ENCODE assay signal across 8 mouse cellular contexts in genomic region chr14:20696986-20697385, GRCm38 (mm10). TPM values are rescaled to one million over a fixed set of nuclear protein-coding genes. Genes with fewer than 3 reads are reported as not detected.
DNase-seq lines count a peak whose midpoint lies in the region; ATAC-seq and TF ChIP-seq lines count a peak whose summit lies in the region.

No protein-coding gene starts in this region.

- no peaks in the 10 kb centered on the region for H3K9me3 ChIP-seq in MEL (replicated peaks; ENCODE audit: insufficient read depth, low read length)
- H3K9me3 ChIP-seq in heart, embryonic 13.5 days = no peaks in the 10 kb centered on the region
- no peaks in the 10 kb centered on the region for H3K9me3 ChIP-seq in liver, embryonic 16.5 days (replicated peaks; ENCODE audit: control insufficient read depth, low read length)
- no peaks in the 10 kb centered on the region for H3K9me3 ChIP-seq in neural tube, embryonic 14.5 days (ENCODE audit: control insufficient read depth, low read length)

- no peak for ATAC-seq in heart, embryonic 13.5 days (ENCODE audit: extremely low read depth, insufficient number of reproducible peaks, low FRiP score, low TSS enrichment)
- no peak for ATAC-seq in liver, embryonic 16.5 days (ENCODE audit: low read depth)
- ATAC-seq in neural tube, embryonic 14.5 days (ENCODE audit: low read depth) = no peak
- no peak for ATAC-seq in activated CD4-positive, CD25-positive, alpha-beta regulatory T cell, adult 4 months

- H3K4me2 ChIP-seq in heart, embryonic 13.5 days = peak overlapping the region; percentile 87
- H3K4me2 ChIP-seq in liver, embryonic 16.5 days (ENCODE audit: low read depth, low read length) = peak overlapping the region; percentile 87
- H3K4me2 ChIP-seq in neural tube, embryonic 14.5 days (ENCODE audit: low read depth, low read length) = peak overlapping the region; percentile 68

- peak; percentile 83 for DNase-seq in 416B (ENCODE audit: low read depth)
- no peak for DNase-seq in MEL (ENCODE audit: low read depth, low spot score)
- DNase-seq in embryo, embryonic 9.5 days (ENCODE audit: extremely low spot score) = peak; percentile 34
- DNase-seq in kidney, postnatal 14 days = peak; percentile 59

- TF ChIP-seq RAD21 in MEL (IDR thresholded peaks at IDR 0.05; ENCODE audit: low read depth, low read length) = peak; percentile 39

- WGBS in heart, embryonic 13.5 days = 9% methylated on average over 1 of the region's 1 CpGs
- WGBS in liver, embryonic 16.5 days (ENCODE audit: insufficient replicate concordance) = 45% methylated on average over 1 of the region's 1 CpGs
- WGBS in neural tube, embryonic 14.5 days = 4% methylated on average over 1 of the region's 1 CpGs

- no peak for TF ChIP-seq EP300 in MEL (IDR thresholded peaks at IDR 0.05; ENCODE audit: low read depth in 1 of 2, low read length in 2 of 2)

- H3K27me3 ChIP-seq in MEL (ENCODE audit: control insufficient read depth in 1 of 2, insufficient read depth in 2 of 2, low read length in 2 of 2) = no peaks in the 10 kb centered on the region
- no peaks in the 10 kb centered on the region for H3K27me3 ChIP-seq in heart, embryonic 13.5 days (replicated peaks)
- H3K27me3 ChIP-seq in liver, embryonic 16.5 days (ENCODE audit: control insufficient read depth, insufficient read depth, low read depth, low read length) = no peaks in the 10 kb centered on the region
- H3K27me3 ChIP-seq in neural tube, embryonic 14.5 days (ENCODE audit: control insufficient read depth, insufficient read depth, low read length) = no peaks in the 10 kb centered on the region

- peaks cover 18 to 47% of the 10 kb centered on the region in 2 experiments for H3K36me3 ChIP-seq in MEL (ENCODE audit: control insufficient read depth in 1 of 2, insufficient read depth in 2 of 2, low read length in 2 of 2)
- H3K36me3 ChIP-seq in heart, embryonic 13.5 days = peaks cover 47% of the 10 kb centered on the region
- H3K36me3 ChIP-seq in liver, embryonic 16.5 days (ENCODE audit: control insufficient read depth, insufficient read depth) = peaks cover 15% of the 10 kb centered on the region
- peaks cover 14% of the 10 kb centered on the region for H3K36me3 ChIP-seq in neural tube, embryonic 14.5 days (ENCODE audit: control insufficient read depth, insufficient read depth, low read length)

- peak in 2 of 3 experiments; percentile 29 to 45; a peak in 3 of 6 replicates for TF ChIP-seq CTCF in MEL (IDR thresholded peaks at IDR 0.05 in 2 of 3, conservative IDR thresholded peaks at IDR 0.05 in 1 of 3; ENCODE audit: control insufficient read depth in 1 of 3, insufficient read depth in 1 of 3, low read depth in 2 of 3, low read length in 3 of 3, poor library complexity in 1 of 3, severe bottlenecking in 1 of 3)

- TF ChIP-seq POLR2A in MEL (IDR thresholded peaks at IDR 0.05; ENCODE audit: control insufficient read depth in 1 of 2, insufficient read depth in 1 of 2, low read depth in 1 of 2, low read length in 2 of 2, poor library complexity in 1 of 2) = no peak

- no peak overlapping the region; the same call in 1 of the 2 replicates for H3K27ac ChIP-seq in MEL (ENCODE audit: control insufficient read depth, low read depth, low read length)
- peak overlapping the region; percentile 50; the same call in 1 of the 2 replicates for H3K27ac ChIP-seq in heart, embryonic 13.5 days (replicated peaks)
- H3K27ac ChIP-seq in liver, embryonic 16.5 days (ENCODE audit: low read length) = 0 out of 2 replicates have a peak overlapping the region, but pooled peaks have one; percentile 7
- no peak overlapping the region for H3K27ac ChIP-seq in neural tube, embryonic 14.5 days (ENCODE audit: low read depth, low read length)

- H3K4me3 ChIP-seq in MEL (ENCODE audit: control insufficient read depth in 1 of 2, insufficient read depth in 1 of 2, low read depth in 2 of 2, low read length in 2 of 2) = no peak overlapping the region
- peak overlapping the region; percentile 89 for H3K4me3 ChIP-seq in heart, embryonic 13.5 days
- H3K4me3 ChIP-seq in liver, embryonic 16.5 days (ENCODE audit: low read depth, low read length) = peak overlapping the region; percentile 4; the same call in 1 of the 2 replicates
- H3K4me3 ChIP-seq in neural tube, embryonic 14.5 days (ENCODE audit: low read depth, low read length) = peak overlapping the region; percentile 90

- peaks cover 20 to 26% of the 10 kb centered on the region in 2 experiments for H3K4me1 ChIP-seq in MEL (ENCODE audit: control insufficient read depth in 1 of 2, insufficient read depth in 2 of 2, low read length in 2 of 2)
- H3K4me1 ChIP-seq in heart, embryonic 13.5 days = peaks cover 76% of the 10 kb centered on the region
- peaks cover 49% of the 10 kb centered on the region for H3K4me1 ChIP-seq in liver, embryonic 16.5 days (ENCODE audit: control insufficient read depth, low read depth, low read length)
- H3K4me1 ChIP-seq in neural tube, embryonic 14.5 days (ENCODE audit: control insufficient read depth, insufficient read depth, low read length) = peaks cover 53% of the 10 kb centered on the region

- peaks cover 41% of the 10 kb centered on the region for H3K79me2 ChIP-seq in MEL (ENCODE audit: control insufficient read depth, insufficient read depth, low read length, poor library complexity)

- H3K9ac ChIP-seq in MEL (ENCODE audit: control insufficient read depth, low read depth, low read length, poor library complexity, severe bottlenecking) = no peak overlapping the region
- peak overlapping the region; percentile 97 for H3K9ac ChIP-seq in heart, embryonic 13.5 days
- no peak overlapping the region for H3K9ac ChIP-seq in liver, embryonic 16.5 days (ENCODE audit: low read depth, low read length)
- no peak overlapping the region; the same call in 1 of the 2 replicates for H3K9ac ChIP-seq in neural tube, embryonic 14.5 days (replicated peaks; ENCODE audit: low read depth, low read length)

TF ChIP-seq in MEL, 35 proteins besides CTCF, POLR2A, EP300 and RAD21 (continues in another document):
- TF ChIP-seq ZMIZ1 (IDR thresholded peaks at IDR 0.05; ENCODE audit: low read depth, low read length) (no peak), POLR2AphosphoS2 (IDR thresholded peaks at IDR 0.05; ENCODE audit: low read length) (no peak), UBTF (IDR thresholded peaks at IDR 0.05; ENCODE audit: borderline replicate concordance, insufficient read depth, low read depth, low read length) (no peak), KAT2A (conservative IDR thresholded peaks at IDR 0.05; ENCODE audit: low read depth, low read length) (no peak), USF2 (IDR thresholded peaks at IDR 0.05; ENCODE audit: borderline replicate concordance in 1 of 2, insufficient read depth in 1 of 2, low read depth in 1 of 2, low read length in 2 of 2) (no peak)

RNA-seq across cellular contexts. Expression of gene Fut11, which starts 2.2 kb away (rescaled TPM):
- 0.49 and 0.69 TPM in 2 replicates for total RNA-seq in MEL (2012; rRNA removed)
- polyA plus RNA-seq in MEL (2012; ENCODE audit: insufficient read depth in 1 of 2, insufficient read length in 2 of 2, low read depth in 1 of 2, low replicate concordance in 2 of 2, missing spikeins in 1 of 2) = 1 to 10 TPM in 1 of 2 experiments, not detected in 1; 1.8 TPM
- polyA plus RNA-seq in heart, embryonic 13.5 days (2015; fragmentation: Nextera tagmentation; extraction: Ambion mirVana) = 15.3 and 17.4 TPM in 2 replicates
- 5.0 and 5.4 TPM in 2 replicates for polyA plus RNA-seq in liver, embryonic 16.5 days (2015; fragmentation: Nextera tagmentation; extraction: Ambion mirVana)
- 20.0 and 30.6 TPM in 2 replicates for polyA plus RNA-seq in neural tube, embryonic 14.5 days (2014; fragmentation: Nextera tagmentation; extraction: Ambion mirVana)
- polyA plus RNA-seq in activated CD4-positive, CD25-positive, alpha-beta regulatory T cell, adult 4 months (2017; shearing (Covaris generic)) = 1 to 10 TPM; 5.6 to 6.6 TPM

RNA-seq across cellular contexts. Expression of gene Chchd1, which starts 5.8 kb away (rescaled TPM):
- 154 and 164 TPM in 2 replicates for total RNA-seq in MEL (2012; rRNA removed)
- polyA plus RNA-seq in MEL (2012; ENCODE audit: insufficient read depth in 1 of 2, insufficient read length in 2 of 2, low read depth in 1 of 2, low replicate concordance in 2 of 2, missing spikeins in 1 of 2) = 100 to 1,000 TPM in 1 of 2 experiments, not detected in 1; 136 TPM
- 199 and 200 TPM in 2 replicates for polyA plus RNA-seq in heart, embryonic 13.5 days (2015; fragmentation: Nextera tagmentation; extraction: Ambion mirVana)
- 80.3 and 86.5 TPM in 2 replicates for polyA plus RNA-seq in liver, embryonic 16.5 days (2015; fragmentation: Nextera tagmentation; extraction: Ambion mirVana)
- 172 and 195 TPM in 2 replicates for polyA plus RNA-seq in neural tube, embryonic 14.5 days (2014; fragmentation: Nextera tagmentation; extraction: Ambion mirVana)
- polyA plus RNA-seq in activated CD4-positive, CD25-positive, alpha-beta regulatory T cell, adult 4 months (2017; shearing (Covaris generic)) = 100 to 1,000 TPM; 152 to 154 TPM

RNA-seq across cellular contexts. Expression of gene Zswim8, which starts 10.4 kb away (rescaled TPM):
- total RNA-seq in MEL (2012; rRNA removed) = 14.2 and 16.5 TPM in 2 replicates
- 10 to 100 TPM in 1 of 2 experiments, not detected in 1; 35.5 TPM for polyA plus RNA-seq in MEL (2012; ENCODE audit: insufficient read depth in 1 of 2, insufficient read length in 2 of 2, low read depth in 1 of 2, low replicate concordance in 2 of 2, missing spikeins in 1 of 2)
- polyA plus RNA-seq in heart, embryonic 13.5 days (2015; fragmentation: Nextera tagmentation; extraction: Ambion mirVana) = 23.0 and 23.4 TPM in 2 replicates
- 6.1 and 6.3 TPM in 2 replicates for polyA plus RNA-seq in liver, embryonic 16.5 days (2015; fragmentation: Nextera tagmentation; extraction: Ambion mirVana)
- polyA plus RNA-seq in neural tube, embryonic 14.5 days (2014; fragmentation: Nextera tagmentation; extraction: Ambion mirVana) = 49.2 and 52.8 TPM in 2 replicates
- 10 to 100 TPM; 19.2 to 24.8 TPM for polyA plus RNA-seq in activated CD4-positive, CD25-positive, alpha-beta regulatory T cell, adult 4 months (2017; shearing (Covaris generic))

RNA-seq across cellular contexts. Expression of gene Sec24c, which starts 22.9 kb away (rescaled TPM):
- total RNA-seq in MEL (2012; rRNA removed) = 68.5 and 83.9 TPM in 2 replicates
- 100 to 1,000 TPM; 121 to 263 TPM for polyA plus RNA-seq in MEL (2012; ENCODE audit: insufficient read depth in 1 of 2, insufficient read length in 2 of 2, low read depth in 1 of 2, low replicate concordance in 2 of 2, missing spikeins in 1 of 2)
- polyA plus RNA-seq in heart, embryonic 13.5 days (2015; fragmentation: Nextera tagmentation; extraction: Ambion mirVana) = 68.8 and 69.5 TPM in 2 replicates
- 36.5 and 46.0 TPM in 2 replicates for polyA plus RNA-seq in liver, embryonic 16.5 days (2015; fragmentation: Nextera tagmentation; extraction: Ambion mirVana)
- polyA plus RNA-seq in neural tube, embryonic 14.5 days (2014; fragmentation: Nextera tagmentation; extraction: Ambion mirVana) = 74.4 and 87.0 TPM in 2 replicates
- polyA plus RNA-seq in activated CD4-positive, CD25-positive, alpha-beta regulatory T cell, adult 4 months (2017; shearing (Covaris generic)) = 10 to 100 TPM; 94.7 to 97.5 TPM

RNA-seq across cellular contexts. Expression of gene Synpo2l, which starts 28.8 kb away (rescaled TPM):
- 0.04 TPM in 1 of 2 replicates, not detected in the other for total RNA-seq in MEL (2012; rRNA removed)
- polyA plus RNA-seq in MEL (2012; ENCODE audit: insufficient read depth in 1 of 2, insufficient read length in 2 of 2, low read depth in 1 of 2, low replicate concordance in 2 of 2, missing spikeins in 1 of 2) = under 1 TPM in 1 of 2 experiments, not detected in 1; 0.06 TPM
- 131 and 134 TPM in 2 replicates for polyA plus RNA-seq in heart, embryonic 13.5 days (2015; fragmentation: Nextera tagmentation; extraction: Ambion mirVana)
- polyA plus RNA-seq in liver, embryonic 16.5 days (2015; fragmentation: Nextera tagmentation; extraction: Ambion mirVana) = 0.43 and 1.1 TPM in 2 replicates
- polyA plus RNA-seq in neural tube, embryonic 14.5 days (2014; fragmentation: Nextera tagmentation; extraction: Ambion mirVana) = 0.19 and 0.23 TPM in 2 replicates
- polyA plus RNA-seq in activated CD4-positive, CD25-positive, alpha-beta regulatory T cell, adult 4 months (2017; shearing (Covaris generic)) = not detected

Comparison
In these comparisons a context has a peak if more than half of its experiments do, and no peak if none do; other contexts are left out.
1. H3K27ac ChIP-seq: peak in heart, embryonic 13.5 days (single experiment) and liver, embryonic 16.5 days (single experiment); none in MEL (single experiment) and neural tube, embryonic 14.5 days (single experiment).
2. H3K4me3 ChIP-seq: peak in heart, embryonic 13.5 days (single experiment), liver, embryonic 16.5 days (single experiment) and neural tube, embryonic 14.5 days (single experiment); none in MEL (0 of 2).
3. Peak in every context shown above with its lines, with median percentiles within 50 percentile points of each other: H3K4me2 ChIP-seq.